Mouse (Mus musculus) lung, postnatal 0 days (tissue): ENCODE data around the gene Trib2.

ENCODE experiments used
- CTCF ChIP-seq: IDR thresholded peaks from 2 replicates; pipeline ENCODE4 v1.5.1; 2016; ENCODE audit warnings: antibody characterized with exemption, mild to moderate bottlenecking
- EP300 ChIP-seq: IDR thresholded peaks from 2 replicates; pipeline ENCODE4 v1.6.1; 2016; ENCODE audit warnings: antibody characterized with exemption, mild to moderate bottlenecking, control low read depth

DNA sequence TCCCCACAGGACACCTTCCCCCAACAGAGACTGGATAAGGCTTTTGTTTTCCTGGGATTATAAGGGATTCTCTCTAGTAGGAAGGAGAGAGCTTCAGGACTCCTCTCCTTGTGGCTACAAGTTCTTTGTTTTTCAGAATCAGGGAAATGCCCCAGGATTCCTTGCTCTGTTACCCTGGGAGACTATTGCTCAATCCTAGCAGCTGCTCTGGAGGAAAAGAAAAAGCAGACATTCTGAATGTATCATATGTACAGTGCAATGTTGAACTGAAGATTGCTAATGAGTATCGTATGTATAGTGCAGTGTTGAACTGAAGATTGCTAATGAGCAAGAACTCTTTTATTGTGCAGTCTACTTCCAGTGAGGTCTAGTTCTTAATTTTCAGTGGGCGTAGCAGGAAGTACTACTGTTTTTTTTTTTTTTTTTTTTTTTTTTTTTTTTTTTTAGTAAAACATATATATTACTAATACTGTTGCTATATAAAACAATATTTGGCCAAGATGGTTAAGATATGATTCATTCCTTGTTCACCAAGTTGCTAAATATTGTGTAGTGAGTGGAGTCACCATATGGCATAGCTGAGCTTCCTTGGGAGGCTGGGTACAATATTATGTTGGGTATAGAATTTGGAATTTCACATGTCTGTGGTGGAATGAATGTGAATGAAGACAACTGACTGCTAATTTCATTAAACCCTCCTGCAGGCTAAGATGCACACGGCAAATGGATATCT lies 15.4 kb upstream of the Trib2 start:
- TF ChIP-seq CTCF = no peak
- TF ChIP-seq EP300 = no peak
